Mouse (Mus musculus) C2C12 (cell line): ENCODE measurements at regions not wholly inside any gene's neighbourhood (a gene's known extent, or its start where the extent isn't known, plus 50 kb on each side); places are given as distances from the start of the nearest gene placed in this dataset.

ENCODE experiments used
- CTCF ChIP-seq: IDR thresholded peaks from one replicate; pipeline ENCODE4 v1.5.1; 2011; ENCODE audit not compliant: control insufficient read depth, insufficient read depth, insufficient read length
- FOSL1 ChIP-seq: IDR thresholded peaks from one replicate; pipeline ENCODE4 v1.8.0; 2011; ENCODE audit warnings: mild to moderate bottlenecking, low read length; ENCODE audit not compliant: poor library complexity, insufficient read depth, severe bottlenecking
- MAX ChIP-seq: IDR thresholded peaks from one replicate; pipeline ENCODE4 v1.6.1; 2011; ENCODE audit warnings: mild to moderate bottlenecking, control low read depth
- MYOG ChIP-seq: IDR thresholded peaks from one replicate; pipeline ENCODE4 v1.6.1; 2011; ENCODE audit not compliant: control insufficient read depth, insufficient read length; ENCODE audit errors: extremely low read depth

DNA sequence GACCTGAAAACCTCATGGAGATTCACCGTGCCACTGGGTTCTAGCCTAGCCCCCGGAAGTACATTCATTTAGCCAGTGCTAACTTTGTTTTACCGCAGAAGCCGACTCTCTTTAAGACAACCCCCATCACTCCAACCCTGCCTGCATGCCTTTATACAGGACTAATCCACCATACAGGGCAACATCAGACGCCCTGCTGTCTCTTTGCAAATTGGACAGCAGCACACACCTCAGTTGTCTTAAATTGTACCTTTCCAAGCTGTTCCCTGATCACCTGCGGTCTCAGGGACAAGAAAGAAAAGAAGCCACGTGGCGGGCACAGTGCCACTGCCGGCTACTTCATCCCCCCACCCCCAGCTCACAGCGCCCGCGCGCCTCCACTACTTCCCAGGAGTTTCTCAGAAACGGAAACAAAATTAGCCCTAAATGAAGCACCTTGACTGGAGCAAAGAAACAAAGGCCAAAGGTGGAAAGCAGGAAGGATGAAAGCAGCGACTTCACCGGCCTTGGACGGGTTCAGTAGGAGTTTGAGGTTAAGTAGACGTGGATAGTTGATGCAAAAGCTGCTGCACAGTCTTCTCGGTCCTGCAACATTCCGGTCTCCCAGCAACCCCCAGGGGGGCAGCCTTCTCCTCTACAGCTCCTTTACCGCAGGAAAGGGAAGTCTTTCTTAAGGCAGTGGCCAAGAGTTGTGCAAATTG is 120.9 kb upstream of the Dapk1 start:
- TF ChIP-seq MYOG (no peak), CTCF (no peak), MAX (no peak), FOSL1 (no peak)
